Mouse (Mus musculus) small intestine, adult 2 months (tissue): ENCODE results near the gene Hbb-bs.

ENCODE experiments used
- CTCF ChIP-seq: fragments of 200-500 bp; IDR thresholded peaks from 2 replicates; pipeline ENCODE4 v1.5.1; 2012; ENCODE audit warnings: low read depth, mild to moderate bottlenecking, control low read depth, inconsistent platforms, low read length, moderate library complexity, mixed read lengths; ENCODE audit not compliant: insufficient replicate concordance, insufficient read length; ENCODE audit errors: extremely low read depth
- POLR2A ChIP-seq: fragments of 200-500 bp; IDR thresholded peaks from 2 replicates; pipeline ENCODE4 v1.6.1; 2012; ENCODE audit warnings: low read depth, mild to moderate bottlenecking, control low read depth, inconsistent platforms, low read length, moderate library complexity

DNA sequence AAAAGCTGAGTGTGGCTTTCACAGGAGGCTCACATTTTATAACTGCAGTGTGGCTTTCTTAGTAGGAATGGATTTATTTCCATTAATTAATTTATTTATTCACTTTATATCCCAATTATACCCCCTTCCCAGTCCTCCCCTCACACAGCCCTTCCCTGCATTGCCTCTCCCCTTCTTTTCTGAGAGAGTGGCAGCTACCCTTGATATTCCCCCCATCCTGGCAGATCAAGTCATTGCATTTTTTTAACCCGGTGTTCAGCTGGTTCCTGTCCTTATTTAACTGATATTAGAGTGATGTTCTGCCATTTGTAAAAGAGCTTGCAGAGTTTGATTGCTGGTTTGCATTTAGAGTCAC is 18.1 kb downstream of the Hbb-bs start:
- no peak for TF ChIP-seq CTCF
- TF ChIP-seq POLR2A = no peak
